Mouse (Mus musculus) lung, adult 2 months (tissue): ENCODE results near the gene Arrb2.

Experiments
- CTCF ChIP-seq: fragments of 200-500 bp; IDR thresholded peaks from 2 replicates; pipeline ENCODE4 v1.5.1; 2011; ENCODE audit warnings: mild to moderate bottlenecking, low read length, control low read depth; ENCODE audit not compliant: insufficient read depth
- POLR2A ChIP-seq: fragments of 200-500 bp; IDR thresholded peaks from 2 replicates; pipeline ENCODE4 v1.6.1; 2011; ENCODE audit warnings: low read depth, mild to moderate bottlenecking, control low read depth, low read length, borderline replicate concordance; ENCODE audit errors: extremely low read depth

DNA sequence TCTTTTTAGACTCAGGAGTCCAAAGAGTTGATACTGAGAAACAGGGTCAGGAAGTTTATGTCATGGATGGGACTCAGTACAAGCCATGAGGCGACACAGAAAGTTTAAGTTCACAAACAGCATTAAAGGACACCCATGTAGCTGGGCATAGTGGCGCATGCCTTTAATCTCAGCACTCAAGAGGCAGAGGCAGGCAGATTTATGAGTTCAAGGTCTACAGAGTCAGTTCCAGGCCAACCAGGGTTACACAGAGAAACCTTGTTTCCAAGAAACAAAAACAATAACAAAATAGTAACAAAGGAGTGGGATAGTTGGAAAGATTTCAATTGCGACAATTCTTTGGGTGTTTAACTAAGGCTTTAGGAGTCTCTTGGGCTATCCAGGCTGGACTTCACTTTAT lies 48.3 kb upstream of the Arrb2 start:
- TF ChIP-seq POLR2A: no peak
- no peak for TF ChIP-seq CTCF
